Mouse (Mus musculus) brain, adult 10 weeks (tissue): ENCODE measurements around the gene Tmem59. TPM values are rescaled to one million over a fixed set of nuclear protein-coding genes. Genes with fewer than 3 reads are reported as not detected.

Experiments used
- polyA plus RNA-seq: library from polyadenylated mRNA; stranded (reverse); fragments of 350-450 nt; fragmentation: Illumina TruSeq; extraction: RNeasy Lipid Tissue Mini Kit (QIAGEN cat#74804); gene quantifications from one replicate; pipeline ENCODE4 v1.2.3, GENCODE M21; 2015; ENCODE audit warnings: low read depth, low replicate concordance

Gene Tmem59
- 349 TPM for polyA plus RNA-seq

GRCm38 (mm10) chr4:107178182-107178829, at the start of gene Tmem59:
Gene Tmem59 (plus strand): TSS chr4:107178399.

GRCm38 (mm10) chr4:107178830-107179490, 761 bp downstream of the Tmem59 start, which contains the start of gene Tceanc2:
Gene Tceanc2 (minus strand): TSS chr4:107179116.

GRCm38 (mm10) chr4:107208880-107209279, 30.7 kb downstream of the Tmem59 start, which contains the start of gene Ldlrad1:
Gene Ldlrad1 (plus strand): TSS chr4:107209180.

Other genes with a start within 250 kb of the Tmem59 start
- 68.4 TPM for gene Mrpl37, start 111.5 kb upstream of the Tmem59 start, polyA plus RNA-seq
- gene Cyb5rl, start 111.4 kb upstream of the Tmem59 start, polyA plus RNA-seq = 6.5 TPM
- gene Cdcp2, start 81.5 kb upstream of the Tmem59 start, polyA plus RNA-seq = not detected
- gene Tceanc2, start 717 bp downstream of the Tmem59 start, polyA plus RNA-seq = 17.0 TPM
- not detected for gene Ldlrad1, start 30.8 kb downstream of the Tmem59 start, polyA plus RNA-seq
- 28.3 TPM for gene Lrrc42, start 75.1 kb downstream of the Tmem59 start, polyA plus RNA-seq
- 34.7 TPM for gene Hspb11, start 75.2 kb downstream of the Tmem59 start, polyA plus RNA-seq
- not detected for gene Dio1, start 128.8 kb downstream of the Tmem59 start, polyA plus RNA-seq
- 61.8 TPM for gene Yipf1, start 136.0 kb downstream of the Tmem59 start, polyA plus RNA-seq
- gene Ndc1, start 189.4 kb downstream of the Tmem59 start, polyA plus RNA-seq = 8.6 TPM